Mouse (Mus musculus) adrenal gland, postnatal 14 days (tissue): Measurements from ENCODE around the gene Fars2. TPM values are rescaled to one million over a fixed set of nuclear protein-coding genes. Genes with fewer than 3 reads are reported as not detected.

ENCODE experiments used
- DNase-seq: peaks from one replicate; pipeline ENCODE4 v3.0.0; 2021; ENCODE audit warnings: mixed read lengths
- total RNA-seq: library from RNA; stranded (reverse); gene quantifications from 2 replicates; pipeline ENCODE4 v1.2.3, GENCODE M21; 2021

Gene Fars2
- total RNA-seq, 1 experiment from 2014 or later: 83.6 TPM

- peak; percentile 67 for DNase-seq
Measured at GRCm38 (mm10) chr13:36510161-36510560, 392.9 kb downstream of the Fars2 start.

- no peak for DNase-seq
Measured at GRCm38 (mm10) chr13:36513126-36513525, 395.9 kb downstream of the Fars2 start.

- no peak for DNase-seq
Measured at GRCm38 (mm10) chr13:36518144-36518571, 400.9 kb downstream of the Fars2 start.

GRCm38 (mm10) chr13:36527761-36528160 is 410.5 kb downstream of the Fars2 start:
- DNase-seq: no peak

- DNase-seq: peak; percentile 54
Measured at GRCm38 (mm10) chr13:36528223-36528895, 411.1 kb downstream of the Fars2 start.

- DNase-seq: no peak
Measured at GRCm38 (mm10) chr13:36529467-36530039, 412.3 kb downstream of the Fars2 start.

- peak; percentile 23 for DNase-seq
Measured at GRCm38 (mm10) chr13:36530852-36531251, 413.6 kb downstream of the Fars2 start.

GRCm38 (mm10) chr13:36531893-36532292 is 414.7 kb downstream of the Fars2 start:
- DNase-seq: no peak

GRCm38 (mm10) chr13:36533071-36533470 is 415.9 kb downstream of the Fars2 start:
- no peak for DNase-seq

- DNase-seq: no peak
Measured at GRCm38 (mm10) chr13:36533518-36533917, 416.3 kb downstream of the Fars2 start.

- DNase-seq: no peak
Measured at GRCm38 (mm10) chr13:36533966-36534540, 416.8 kb downstream of the Fars2 start.

GRCm38 (mm10) chr13:36537580-36537979 is 420.4 kb downstream of the Fars2 start:
- no peak for DNase-seq

GRCm38 (mm10) chr13:36538385-36538784 is 421.2 kb downstream of the Fars2 start:
- no peak for DNase-seq

GRCm38 (mm10) chr13:36540231-36540630 is 423.0 kb downstream of the Fars2 start:
- peak; percentile 10 for DNase-seq

- DNase-seq: no peak
Measured at GRCm38 (mm10) chr13:36541287-36541780, 424.1 kb downstream of the Fars2 start.

- no peak for DNase-seq
Measured at GRCm38 (mm10) chr13:36550694-36551093, 433.5 kb downstream of the Fars2 start.

GRCm38 (mm10) chr13:36552522-36553246 is 435.5 kb downstream of the Fars2 start:
- DNase-seq: no peak

- no peak for DNase-seq
Measured at GRCm38 (mm10) chr13:36553247-36553642, 436.0 kb downstream of the Fars2 start.

- no peak for DNase-seq
Measured at GRCm38 (mm10) chr13:36554743-36555142, 437.5 kb downstream of the Fars2 start.

GRCm38 (mm10) chr13:36562447-36563441 is 445.5 kb downstream of the Fars2 start:
- DNase-seq: no peak

- no peak for DNase-seq
Measured at GRCm38 (mm10) chr13:36564764-36565315, 447.6 kb downstream of the Fars2 start.
